Mouse (Mus musculus) kidney, adult 2 months (tissue): Measurements from ENCODE around the gene Ankrd52. TPM values are rescaled to one million over a fixed set of nuclear protein-coding genes. Genes with fewer than 3 reads are reported as not detected.

ENCODE experiments used
- DNase-seq: peaks from one replicate; pipeline ENCODE4 v3.0.0; 2021
- H3K27ac ChIP-seq: fragments of 200-500 bp; 2 replicates; pipeline ENCODE4 v1.5.1; 2012; ENCODE audit warnings: low read depth, low read length, control low read depth, inconsistent platforms; ENCODE audit not compliant: insufficient read depth
- H3K27me3 ChIP-seq: fragments of 200-500 bp; replicated peaks from 2 replicates; pipeline ENCODE4 v1.6.1; 2012; ENCODE audit warnings: mild to moderate bottlenecking, moderate library complexity, low read length, inconsistent platforms; ENCODE audit not compliant: control insufficient read depth, insufficient read depth
- H3K36me3 ChIP-seq: fragments of 200-500 bp; 2 replicates; pipeline ENCODE4 v1.6.1; 2012; ENCODE audit warnings: mild to moderate bottlenecking, moderate library complexity, low read length, inconsistent platforms; ENCODE audit not compliant: control insufficient read depth, insufficient read depth
- H3K4me1 ChIP-seq: fragments of 200-500 bp; 2 replicates; pipeline ENCODE4 v1.6.1; 2011; ENCODE audit warnings: low read length; ENCODE audit not compliant: control insufficient read depth, insufficient read depth
- H3K4me3 ChIP-seq: fragments of 200-500 bp; 2 replicates; pipeline ENCODE4 v1.5.1; 2011; ENCODE audit warnings: mild to moderate bottlenecking, low read depth, low read length, control low read depth; ENCODE audit not compliant: insufficient read depth
- CTCF ChIP-seq: fragments of 200-500 bp; conservative IDR thresholded peaks from 2 replicates; pipeline ENCODE4 v1.5.1; 2011; ENCODE audit warnings: low read depth, mild to moderate bottlenecking, control low read depth, low read length, moderate library complexity, mixed read lengths; ENCODE audit not compliant: insufficient read depth, insufficient read length
- POLR2A ChIP-seq: fragments of 200-500 bp; IDR thresholded peaks from one replicate; pipeline ENCODE4 v1.6.1; 2011; ENCODE audit warnings: low read depth, low read length, control low read depth
- WGBS: fragments of 180-500 bp; shearing (Covaris S2); methylation state at CpG from one replicate; pipeline ENCODE4 v1.1.7; 2018; 5-methylcytosine and 5-hydroxymethylcytosine counted together
- polyA plus RNA-seq: library from polyadenylated mRNA; depleted of rRNA; stranded (reverse); fragments of >200 nt; gene quantifications from 2 replicates; pipeline ENCODE4 v1.2.3, GENCODE M21; 2012

Gene Ankrd52
- polyA plus RNA-seq, 1 experiment = 21.5 TPM

DNA sequence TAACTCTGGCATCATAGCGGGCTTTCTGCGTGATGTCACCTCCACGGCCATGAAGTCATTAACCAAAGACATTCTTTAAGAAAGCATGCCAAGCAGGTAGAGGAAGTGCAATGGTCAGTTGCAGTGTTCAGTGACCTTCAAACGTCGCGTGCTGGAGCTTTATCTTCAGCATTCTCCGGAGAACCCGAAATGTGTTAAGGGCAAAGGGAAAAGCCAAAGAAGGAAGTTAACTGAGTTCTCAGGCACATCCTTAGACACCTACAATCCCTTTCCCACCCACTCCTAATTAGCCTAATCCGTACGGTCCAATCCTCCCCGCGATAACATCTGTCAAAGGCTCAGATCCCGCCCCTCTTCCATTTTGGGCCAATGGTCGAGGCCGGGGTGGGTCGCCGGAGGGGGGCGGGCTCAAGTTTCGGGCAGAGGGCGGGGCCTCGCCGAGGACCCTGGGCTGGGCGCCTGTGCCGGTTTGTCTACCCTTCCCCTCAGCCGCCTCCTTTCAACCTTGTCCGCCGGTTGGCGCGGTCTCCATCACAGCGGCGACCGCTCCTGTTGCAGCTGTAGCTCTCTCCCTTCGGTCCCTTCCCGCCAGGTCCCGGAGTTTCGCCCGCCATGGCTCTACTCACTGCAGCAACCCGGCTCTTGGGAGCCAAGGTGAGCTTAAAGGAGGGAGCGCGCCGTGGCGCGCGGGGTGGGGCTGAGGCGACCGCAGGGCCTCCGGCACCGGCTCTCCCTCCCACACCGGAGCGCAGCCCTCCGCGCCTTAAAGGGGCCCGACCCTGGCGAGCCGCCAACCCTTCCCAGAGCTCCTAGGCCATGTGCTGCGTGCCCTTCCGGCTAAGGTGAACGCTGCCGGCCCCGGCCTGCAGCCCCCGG, 39.4 kb upstream of the Ankrd52 start, which contains the start of gene Cs:
Gene Cs, plus strand, starts transcription at position 429 of the 876 bp plus-strand sequence.
- Histone ChIP-seq H3K4me1 (peaks cover 19% of the 10 kb centered on the region), H3K36me3 (no peaks in the 10 kb centered on the region), H3K27ac (peak within 1 kb of the TSS; percentile 99), H3K27me3 (no peaks in the 10 kb centered on the region), H3K4me3 (peak within 1 kb of the TSS; percentile 95)
- TF ChIP-seq POLR2A = peak; percentile 74
- no peak for TF ChIP-seq CTCF
- DNase-seq = peak; percentile 99
- WGBS = under 1% methylated on average over 61 of the region's 61 CpGs

DNA sequence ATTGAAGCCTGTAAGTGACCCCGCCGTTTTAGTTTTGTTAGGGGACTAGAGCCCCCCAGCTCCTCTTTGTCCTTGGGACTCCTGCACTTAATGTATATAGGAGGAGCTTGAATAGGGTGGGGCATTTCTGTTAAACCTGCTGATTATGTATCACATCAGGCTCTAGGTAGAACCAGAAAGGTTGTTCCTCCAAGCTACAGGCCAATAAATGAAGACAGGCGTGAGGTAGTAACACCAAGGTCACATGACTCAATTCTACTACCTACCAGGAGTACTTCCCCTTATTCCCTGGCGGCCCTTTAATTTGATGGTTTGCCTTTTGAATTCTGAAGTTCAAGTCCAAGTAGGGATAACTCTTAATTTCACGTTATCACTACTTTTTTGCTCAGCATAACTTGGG, 38.5 kb upstream of the Ankrd52 start:
- peak overlapping the region; percentile 95 for H3K4me3 ChIP-seq
- no peaks in the 10 kb centered on the region for H3K36me3 ChIP-seq
- peak overlapping the region; percentile 99 for H3K27ac ChIP-seq
- DNase-seq = peak; percentile 42
- peaks cover 20% of the 10 kb centered on the region for H3K4me1 ChIP-seq
- 8% methylated on average over 5 of the region's 5 CpGs for WGBS
- H3K27me3 ChIP-seq = no peaks in the 10 kb centered on the region
- TF ChIP-seq CTCF (no peak), POLR2A (no peak)

DNA sequence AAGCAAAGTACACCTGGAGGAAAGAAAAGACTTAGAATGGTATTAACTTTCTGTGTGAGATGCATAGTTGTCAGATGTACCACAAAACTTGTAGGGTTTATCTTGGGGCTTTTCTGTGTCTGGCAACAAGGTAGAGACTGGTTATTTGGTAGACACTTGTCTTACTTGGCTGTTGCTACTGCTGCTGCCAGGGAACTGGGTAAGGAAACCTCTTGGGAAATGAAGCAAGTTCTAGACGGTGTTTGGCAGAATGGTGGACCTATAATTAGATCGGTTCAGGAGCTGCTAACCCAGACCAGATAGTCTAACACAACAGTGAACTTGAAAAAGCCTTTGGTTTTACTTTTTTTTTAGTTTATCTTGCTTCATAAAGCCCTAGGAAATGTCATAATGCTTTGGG, 38.0 kb upstream of the Ankrd52 start:
- no peaks in the 10 kb centered on the region for H3K27me3 ChIP-seq
- DNase-seq = no peak
- no peak for TF ChIP-seq POLR2A
- no peak for TF ChIP-seq CTCF
- peak overlapping the region; percentile 26; the same call in 1 of the 2 replicates for H3K4me3 ChIP-seq
- H3K4me1 ChIP-seq = peaks cover 21% of the 10 kb centered on the region
- H3K36me3 ChIP-seq = no peaks in the 10 kb centered on the region
- 22% methylated on average over 2 of the region's 2 CpGs for WGBS
- 0 out of 2 replicates have a peak overlapping the region, but pooled peaks have one; percentile 26 for H3K27ac ChIP-seq

DNA sequence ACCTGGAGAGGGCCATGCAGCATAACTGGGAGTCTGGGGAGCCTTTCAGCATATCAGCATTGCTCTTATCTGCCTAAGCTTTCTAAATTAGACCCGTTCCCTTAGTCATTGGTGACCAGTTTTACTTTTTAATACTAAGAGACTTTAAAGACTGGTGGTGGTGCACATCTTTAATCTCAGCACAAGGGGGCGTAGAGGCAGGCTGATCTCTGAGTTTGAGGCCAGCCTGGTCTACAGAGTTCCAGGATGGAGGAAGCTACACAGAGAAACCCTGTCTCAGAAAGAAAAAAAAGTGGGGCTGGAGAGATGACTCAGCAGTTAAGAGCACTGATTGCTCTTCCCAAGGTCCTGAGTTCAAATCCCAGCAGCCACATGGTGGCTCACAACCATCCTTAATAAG, 36.7 kb upstream of the Ankrd52 start:
- Histone ChIP-seq H3K4me3 (no peak overlapping the region), H3K27me3 (no peaks in the 10 kb centered on the region), H3K36me3 (no peaks in the 10 kb centered on the region), H3K27ac (no peak overlapping the region), H3K4me1 (peaks cover 26% of the 10 kb centered on the region)
- DNase-seq = no peak
- TF ChIP-seq POLR2A (no peak), CTCF (0 out of 2 replicates have a peak, but pooled peaks have one; percentile 12)
- 72% methylated on average over 2 of the region's 2 CpGs for WGBS

- no peaks in the 10 kb centered on the region for H3K27me3 ChIP-seq
- 69% methylated on average over 1 of the region's 1 CpGs for WGBS
- TF ChIP-seq POLR2A = no peak
- no peak for TF ChIP-seq CTCF
Measured at GRCm38 (mm10) chr10:128343436-128343835, 33.5 kb upstream of the Ankrd52 start.

DNA sequence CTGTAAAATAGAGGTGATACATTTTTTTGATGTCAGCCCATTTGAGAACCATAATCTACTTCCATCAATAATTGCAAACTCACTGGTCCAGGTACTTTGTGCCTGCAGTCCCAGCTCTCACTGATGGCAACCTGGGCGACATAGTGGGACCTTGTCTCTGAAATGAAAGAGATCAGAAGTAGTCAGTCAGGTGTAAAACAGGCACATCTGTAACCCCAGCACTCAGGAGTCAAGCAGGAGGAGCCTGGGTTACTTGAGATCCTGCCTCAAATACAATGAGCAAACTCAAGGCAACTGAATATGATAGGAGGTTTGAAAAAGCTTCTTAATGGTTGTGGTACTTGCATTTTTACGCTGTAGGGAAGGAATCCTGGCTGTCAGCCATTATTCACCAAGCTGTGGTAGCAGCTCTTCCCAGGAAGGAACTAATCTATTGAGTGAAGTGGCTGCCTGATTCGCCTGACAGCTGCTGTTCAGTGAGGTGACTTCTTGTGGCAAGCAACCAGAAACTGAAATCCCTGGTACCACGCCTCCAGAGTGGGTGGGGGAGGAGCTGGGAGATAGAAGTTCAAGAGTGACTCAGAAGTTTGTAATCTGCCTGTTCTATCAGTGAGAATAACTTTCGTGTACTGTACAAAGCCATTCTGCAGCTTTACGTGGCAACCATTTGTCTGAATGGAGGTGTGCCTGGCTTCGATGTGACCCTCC, 32.2 kb upstream of the Ankrd52 start:
- Histone ChIP-seq H3K4me3 (no peak overlapping the region), H3K27me3 (no peaks in the 10 kb centered on the region), H3K27ac (peak overlapping the region; percentile 36; the same call in 1 of the 2 replicates), H3K4me1 (peaks cover 9% of the 10 kb centered on the region), H3K36me3 (no peaks in the 10 kb centered on the region)
- no peak for TF ChIP-seq CTCF
- TF ChIP-seq POLR2A = no peak
- WGBS = 7% methylated on average over 7 of the region's 7 CpGs
- DNase-seq = peak; percentile 91

More at GRCm38 (mm10) chr10:128343436-128343835, 33.5 kb upstream of the Ankrd52 start:
- Histone ChIP-seq H3K4me3 (no peak overlapping the region), H3K27ac (no peak overlapping the region), H3K4me1 (peaks cover 12% of the 10 kb centered on the region), H3K36me3 (no peaks in the 10 kb centered on the region)
- no peak for DNase-seq

DNA sequence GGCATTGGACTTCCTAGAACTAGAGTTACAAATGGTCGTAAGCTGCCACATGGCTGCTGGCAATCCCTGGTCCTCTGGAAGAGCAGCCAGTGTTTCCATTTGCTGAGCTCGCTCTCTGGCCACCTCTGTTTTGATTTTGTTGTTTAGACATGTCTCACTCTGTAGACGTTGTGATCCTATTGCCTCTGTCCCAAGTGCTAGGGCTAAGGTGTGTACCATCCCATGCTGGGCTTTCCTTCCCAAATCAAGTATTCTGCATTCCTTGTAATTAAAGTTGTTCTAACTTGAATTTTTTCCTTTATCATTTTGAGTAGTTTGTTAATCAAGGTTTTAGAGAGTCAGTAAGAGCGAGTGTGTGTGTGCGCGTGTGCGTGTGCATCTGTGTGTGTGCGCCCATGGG, 29.4 kb upstream of the Ankrd52 start:
- Histone ChIP-seq H3K36me3 (peaks cover 5% of the 10 kb centered on the region), H3K27me3 (no peaks in the 10 kb centered on the region), H3K4me3 (no peak overlapping the region), H3K4me1 (peaks cover 9% of the 10 kb centered on the region), H3K27ac (no peak overlapping the region)
- no peak for DNase-seq
- TF ChIP-seq POLR2A = no peak
- no peak for TF ChIP-seq CTCF
- WGBS = 85% methylated on average over 8 of the region's 8 CpGs
